Mouse (Mus musculus) kidney, embryonic 14.5 days (tissue): ENCODE data around the gene Vinac1. TPM values are rescaled to one million over a fixed set of nuclear protein-coding genes. Genes with fewer than 3 reads are reported as not detected.
"Not testable (repeated sequence)": the region's sequence is repeated elsewhere in the genome, so short reads cannot be mapped to it uniquely, and the experiment has no call there.

ENCODE experiments used
- ATAC-seq: fragments of 200-750 bp; cut with Nextera tagmentation; 2 replicates; pipeline ENCODE4 v1.8.0; 2017; ENCODE audit warnings: moderate number of reproducible peaks, mild to moderate bottlenecking, moderate TSS enrichment, moderate library complexity; ENCODE audit not compliant: low FRiP score, low TSS enrichment
- H3K27ac ChIP-seq: fragments of 300-500 bp; sonication (generic); 2 replicates; pipeline ENCODE4 v1.5.1; 2014; ENCODE audit warnings: low read depth, mild to moderate bottlenecking, low read length, moderate library complexity, mixed read lengths
- H3K27me3 ChIP-seq: fragments of 300-500 bp; sonication (generic); 2 replicates; pipeline ENCODE4 v1.6.1; 2014; ENCODE audit warnings: mild to moderate bottlenecking, low read length; ENCODE audit not compliant: control insufficient read depth, insufficient read depth
- H3K36me3 ChIP-seq: fragments of 300-500 bp; sonication (generic); 2 replicates; pipeline ENCODE4 v1.6.1; 2014; ENCODE audit warnings: low read length, mixed read lengths; ENCODE audit not compliant: control insufficient read depth, insufficient read depth
- H3K4me1 ChIP-seq: fragments of 300-500 bp; sonication (generic); 2 replicates; pipeline ENCODE4 v1.6.1; 2014; ENCODE audit warnings: low read length, mixed read lengths; ENCODE audit not compliant: control insufficient read depth, insufficient read depth
- H3K4me2 ChIP-seq: fragments of 300-500 bp; sonication (generic); replicated peaks from 2 replicates; pipeline ENCODE4 v1.6.1; 2014; ENCODE audit warnings: low read depth, mild to moderate bottlenecking, low read length
- H3K4me3 ChIP-seq: fragments of 300-500 bp; sonication (generic); 2 replicates; pipeline ENCODE4 v1.5.1; 2014; ENCODE audit warnings: mild to moderate bottlenecking, low read length
- H3K9ac ChIP-seq: fragments of 300-500 bp; sonication (generic); 2 replicates; pipeline ENCODE4 v1.6.1; 2014; ENCODE audit warnings: low read depth, mild to moderate bottlenecking, low read length, moderate library complexity
- H3K9me3 ChIP-seq: fragments of 300-500 bp; sonication (generic); 2 replicates; pipeline ENCODE4 v1.6.1; 2016; ENCODE audit warnings: low read length; ENCODE audit not compliant: control insufficient read depth
- WGBS: fragments of 180-500 bp; shearing (Covaris S2); extraction: QIAGEN DNeasy Blood & Tissue Kit; methylation state at CpG from one replicate; pipeline ENCODE4 v1.1.7; 2014; 5-methylcytosine and 5-hydroxymethylcytosine counted together
- polyA plus RNA-seq: library from polyadenylated mRNA; unstranded; fragments of >200 nt; fragmentation: Nextera tagmentation; extraction: Ambion mirVana; gene quantifications from 2 replicates; pipeline ENCODE4 v1.2.1, GENCODE M21; 2014

The Vinac1 gene
- polyA plus RNA-seq, 1 experiment from 2014 or later: not detected

- 88% methylated on average over 2 of the region's 2 CpGs for WGBS
- H3K4me1 ChIP-seq, H3K9ac ChIP-seq, H3K4me2 ChIP-seq, H3K36me3 ChIP-seq, H3K4me3 ChIP-seq, H3K27ac ChIP-seq, H3K9me3 ChIP-seq, ATAC-seq, H3K27me3 ChIP-seq: not testable (repeated sequence)
Measured at GRCm38 (mm10) chr2:129008867-129009266, 39.1 kb downstream of the Vinac1 start.

DNA sequence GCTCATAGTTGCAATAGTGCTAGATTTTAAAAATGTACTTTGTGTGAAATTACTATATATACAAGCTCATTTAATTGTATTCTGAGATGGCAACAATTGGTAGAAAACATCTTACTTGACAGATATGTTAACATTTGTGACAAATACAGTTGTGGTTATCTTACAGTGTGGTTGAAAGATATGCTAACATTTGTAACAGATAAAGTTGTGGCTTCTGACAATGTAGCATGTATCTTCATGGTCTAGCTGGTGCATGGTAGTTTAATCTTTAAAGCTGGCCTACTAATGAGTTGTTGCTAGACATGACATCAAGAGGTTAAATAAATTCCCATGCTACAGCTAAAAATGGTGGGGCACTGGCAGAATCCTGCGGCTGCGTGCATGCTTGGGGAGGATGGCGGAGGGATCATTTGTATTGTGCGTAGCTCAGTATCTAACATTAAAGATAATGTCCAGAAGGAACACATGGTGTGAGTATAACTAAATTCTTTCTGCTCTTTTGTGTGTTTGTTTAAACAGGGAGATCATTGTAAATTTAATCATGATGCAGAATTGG, 41.7 kb downstream of the Vinac1 start:
- H3K9me3 ChIP-seq: no peaks in the 10 kb centered on the region
- H3K27ac ChIP-seq: no peak overlapping the region
- H3K4me1 ChIP-seq: no peaks in the 10 kb centered on the region
- no peak overlapping the region for H3K4me3 ChIP-seq
- H3K4me2 ChIP-seq: no peak overlapping the region
- 77% methylated on average over 4 of the region's 4 CpGs for WGBS
- no peaks in the 10 kb centered on the region for H3K27me3 ChIP-seq
- no peak overlapping the region for H3K9ac ChIP-seq
- ATAC-seq: no peak
- H3K36me3 ChIP-seq: no peaks in the 10 kb centered on the region

DNA sequence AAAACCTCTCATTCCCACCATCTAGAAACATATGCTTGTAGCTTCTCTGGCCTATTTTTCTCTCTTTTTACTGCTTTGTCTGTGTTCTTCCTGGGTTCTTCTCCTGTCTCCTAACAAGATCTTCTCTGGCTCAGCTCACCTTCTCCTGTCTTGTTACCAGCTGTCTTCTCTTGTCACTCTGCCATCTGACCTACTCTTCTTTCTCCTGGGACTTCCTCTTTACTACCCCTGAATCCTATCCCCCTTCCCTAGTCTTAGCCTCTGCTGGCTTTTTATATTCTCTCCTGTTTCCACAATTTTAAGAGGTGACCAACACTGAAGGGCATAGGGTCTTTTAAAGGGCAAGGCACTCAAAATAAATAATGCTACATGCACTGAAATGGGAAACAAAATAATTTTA, 43.1 kb downstream of the Vinac1 start:
- H3K27me3 ChIP-seq: no peaks in the 10 kb centered on the region
- no peak overlapping the region for H3K9ac ChIP-seq
- no peak overlapping the region for H3K4me2 ChIP-seq
- H3K27ac ChIP-seq: no peak overlapping the region
- no peak for ATAC-seq
- no peaks in the 10 kb centered on the region for H3K9me3 ChIP-seq
- H3K4me1 ChIP-seq: no peaks in the 10 kb centered on the region
- no peak overlapping the region for H3K4me3 ChIP-seq
- no peaks in the 10 kb centered on the region for H3K36me3 ChIP-seq

- 88% methylated on average over 3 of the region's 3 CpGs for WGBS
- no peak for ATAC-seq
- Histone ChIP-seq H3K9ac (no peak overlapping the region), H3K36me3 (no peaks in the 10 kb centered on the region), H3K27ac (no peak overlapping the region), H3K4me1 (no peaks in the 10 kb centered on the region), H3K9me3 (no peaks in the 10 kb centered on the region), H3K4me2 (no peak overlapping the region), H3K27me3 (no peaks in the 10 kb centered on the region), H3K4me3 (no peak overlapping the region)
Measured at GRCm38 (mm10) chr2:128984746-128985145, 63.2 kb downstream of the Vinac1 start.

DNA sequence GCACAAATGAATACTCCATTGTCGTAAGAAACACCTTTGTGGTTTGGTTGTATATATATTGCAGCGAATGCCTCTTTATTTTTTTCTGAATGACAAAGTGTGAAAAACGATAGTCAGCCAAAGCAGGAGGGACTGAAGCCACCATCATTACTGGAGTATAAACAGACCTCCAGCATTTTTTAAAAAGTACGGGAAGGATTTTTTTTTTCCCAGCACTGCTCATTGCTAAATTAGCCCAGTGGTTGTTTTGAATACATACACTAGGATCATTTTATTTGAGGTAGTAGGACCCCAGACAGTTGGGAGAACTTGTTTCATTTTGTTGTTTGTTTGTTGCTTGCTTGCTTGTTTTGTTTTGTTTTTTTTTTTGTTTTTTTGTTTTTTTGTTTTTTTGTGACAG, 72.4 kb downstream of the Vinac1 start:
- Histone ChIP-seq H3K27me3 (no peaks in the 10 kb centered on the region), H3K27ac (no peak overlapping the region), H3K4me2 (no peak overlapping the region), H3K36me3 (no peaks in the 10 kb centered on the region), H3K4me1 (no peaks in the 10 kb centered on the region), H3K4me3 (no peak overlapping the region), H3K9ac (no peak overlapping the region), H3K9me3 (no peaks in the 10 kb centered on the region)
- 77% methylated on average over 4 of the region's 4 CpGs for WGBS
- no peak for ATAC-seq

Other genes with a start within 250 kb of the Vinac1 start
- gene Tmem87b, start 230.1 kb downstream of the Vinac1 start, polyA plus RNA-seq: 14.8 and 31.8 TPM in 2 replicates
- gene Fbln7, start 185.2 kb downstream of the Vinac1 start, polyA plus RNA-seq: 3.3 and 4.7 TPM in 2 replicates
- gene Zc3h8, start 104.1 kb downstream of the Vinac1 start, polyA plus RNA-seq: 10.8 and 12.4 TPM in 2 replicates
- 1.5 and 1.8 TPM in 2 replicates for gene Zc3h6, start 80.8 kb downstream of the Vinac1 start, polyA plus RNA-seq
- 14.1 and 14.6 TPM in 2 replicates for gene Gm10762, start 80.4 kb downstream of the Vinac1 start, polyA plus RNA-seq
- gene Ttl, start 17.8 kb upstream of the Vinac1 start, polyA plus RNA-seq: 12.2 and 20.5 TPM in 2 replicates
- 12.8 and 31.1 TPM in 2 replicates for gene Polr1b, start 52.8 kb upstream of the Vinac1 start, polyA plus RNA-seq
- gene Chchd5, start 81.5 kb upstream of the Vinac1 start, polyA plus RNA-seq: 26.8 and 26.9 TPM in 2 replicates
- gene Slc20a1, start 150.6 kb upstream of the Vinac1 start, polyA plus RNA-seq: 16.4 and 34.5 TPM in 2 replicates
- gene Ckap2l, start 249.0 kb upstream of the Vinac1 start, polyA plus RNA-seq: 53.5 and 67.7 TPM in 2 replicates